Mouse (Mus musculus) induced T-regulatory cell, adult 2 months (primary cell): ENCODE results near the gene Fbxl18.

Source experiments
- DNase-seq: peaks from one replicate; pipeline ENCODE4 v3.0.0-alpha.2; 2012; ENCODE audit warnings: low read depth

Fbxl18 gene

DNA sequence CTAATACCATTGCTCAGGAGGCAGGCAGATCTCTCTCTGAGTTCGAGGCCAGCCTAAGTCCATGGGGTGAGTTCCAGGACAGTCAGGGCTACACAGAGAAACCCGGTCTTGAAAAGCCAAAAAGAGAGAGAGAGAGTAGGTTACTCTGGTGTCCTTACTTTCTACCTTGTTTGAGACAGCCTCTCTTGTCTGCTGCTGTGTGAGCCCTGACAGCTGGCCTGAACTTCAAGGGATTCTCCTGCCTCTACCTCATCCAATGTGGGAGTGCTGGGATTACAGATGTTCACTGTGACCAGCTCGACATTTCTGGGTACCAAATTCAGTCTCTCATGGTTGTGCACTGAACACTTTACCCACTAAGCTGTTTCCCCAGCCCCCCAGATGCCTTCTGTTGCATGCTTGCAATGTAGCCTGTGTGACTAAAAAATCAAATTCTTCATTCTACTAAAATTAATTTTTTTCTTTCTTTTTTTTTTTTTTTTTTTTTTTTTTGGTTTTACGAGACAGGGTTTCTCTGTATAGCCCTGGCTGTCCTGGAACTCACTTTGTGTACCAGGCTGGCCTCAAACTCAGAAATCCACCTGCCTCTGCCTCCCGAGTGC, 4.8 kb upstream of the Fbxl18 start:
- DNase-seq, result peak; percentile 22

- peak; percentile 26 for DNase-seq
Measured at GRCm38 (mm10) chr5:142899057-142899601, 3.9 kb upstream of the Fbxl18 start.

GRCm38 (mm10) chr5:142898316-142898715, 3.1 kb upstream of the Fbxl18 start:
- DNase-seq, result peak; percentile 22

GRCm38 (mm10) chr5:142897568-142898248, 2.5 kb upstream of the Fbxl18 start:
- peak; percentile 33 for DNase-seq

DNA sequence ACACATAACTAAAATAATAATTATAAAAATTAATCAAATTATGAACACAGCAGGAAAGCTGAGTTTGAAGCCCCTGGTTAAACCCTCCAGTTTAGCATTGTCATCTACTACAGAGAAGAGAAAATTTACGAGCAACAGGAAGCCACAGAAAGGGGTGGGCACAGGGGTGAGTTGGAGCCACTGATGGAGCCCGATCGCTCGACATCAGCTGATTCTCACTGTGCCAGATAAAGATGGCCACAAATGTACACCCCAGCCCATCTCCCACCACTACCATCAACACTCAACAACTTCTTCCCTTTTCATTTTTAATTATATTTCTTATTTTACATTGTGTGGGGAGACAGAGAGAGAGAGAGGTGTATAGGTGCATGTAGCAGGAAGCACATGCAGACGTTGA, 1.5 kb upstream of the Fbxl18 start:
- peak; percentile 70 for DNase-seq

DNA sequence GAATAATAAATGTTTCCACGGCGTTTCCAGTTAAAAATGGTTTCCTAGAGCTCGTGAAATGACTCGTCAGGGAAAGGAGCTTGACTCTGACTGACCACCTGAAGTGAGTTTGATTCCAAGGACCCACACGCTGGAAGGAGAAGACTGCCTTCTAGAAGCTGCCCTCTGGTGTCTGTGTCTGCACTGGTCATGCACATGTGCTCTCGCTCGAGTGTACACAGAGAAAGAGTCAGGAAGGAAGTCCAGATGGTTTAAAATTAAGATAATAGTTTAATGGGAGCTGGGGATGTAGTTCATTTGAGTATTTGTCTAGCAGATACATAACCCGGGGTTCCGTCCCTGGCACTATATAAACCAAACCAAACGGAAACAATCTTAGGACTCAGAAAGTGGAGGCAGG, 971 bp upstream of the Fbxl18 start:
- DNase-seq, result peak; percentile 47

DNA sequence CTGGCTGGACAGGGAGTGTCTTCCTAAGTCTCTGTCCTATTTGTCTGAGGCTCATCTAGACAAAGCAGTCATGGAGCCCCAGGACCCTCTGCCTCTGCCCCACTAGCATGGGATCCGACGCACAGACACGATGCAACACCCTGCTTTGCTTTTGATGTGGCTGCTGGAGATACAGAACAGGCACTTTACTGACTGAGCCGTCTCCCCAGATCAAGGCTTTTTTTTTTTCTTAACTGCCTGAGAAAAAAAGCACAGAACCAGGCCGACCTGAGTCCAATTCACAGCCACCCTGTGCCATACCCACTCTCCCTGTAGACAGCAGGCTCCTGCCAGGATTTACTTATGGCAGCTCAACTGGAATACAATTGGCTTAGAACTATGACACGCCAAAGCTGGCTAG, 3.8 kb downstream of the Fbxl18 start:
- DNase-seq, result no peak

DNA sequence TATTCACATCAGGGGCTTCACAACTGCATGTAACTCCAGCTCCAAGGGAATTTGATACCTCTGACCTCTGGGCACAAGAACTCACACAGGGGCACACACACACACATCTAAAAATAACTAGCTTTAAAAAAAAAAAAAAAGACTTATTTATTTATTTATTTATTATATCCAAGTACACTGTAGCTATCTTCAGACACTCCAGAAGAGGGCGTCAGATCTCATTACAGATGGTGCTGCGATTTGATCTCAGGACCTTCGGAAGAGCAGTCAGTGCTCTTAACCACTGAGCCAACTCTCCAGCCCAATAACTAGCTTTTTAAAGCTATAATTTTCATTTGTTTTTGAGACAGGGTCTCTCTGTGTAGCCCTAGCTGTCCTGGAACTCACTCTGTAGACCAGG, 7.7 kb downstream of the Fbxl18 start:
- DNase-seq, result peak; percentile 18

DNA sequence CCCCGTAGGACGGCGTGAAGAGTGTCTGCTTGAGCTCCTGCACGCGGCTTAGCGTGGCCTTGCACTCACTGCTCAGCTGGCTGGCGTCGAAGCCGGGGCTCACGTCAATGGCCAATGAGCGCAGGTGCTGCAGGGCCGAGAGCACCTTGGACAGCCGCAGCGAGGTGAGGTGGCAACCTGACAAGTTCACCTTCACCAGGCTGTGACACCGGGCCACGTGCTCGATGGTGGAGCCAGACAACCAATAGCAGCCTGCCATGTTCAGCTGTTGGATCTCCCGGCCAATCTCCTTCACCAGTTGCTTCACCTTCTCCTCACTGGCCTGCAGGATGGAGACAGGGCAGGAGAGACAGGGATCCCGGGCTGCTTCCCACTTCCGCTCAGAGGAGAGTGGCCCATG, 8.5 kb downstream of the Fbxl18 start:
- no peak for DNase-seq

- DNase-seq, result no peak
Measured at GRCm38 (mm10) chr5:142886181-142886580, 9.0 kb downstream of the Fbxl18 start.

- no peak for DNase-seq
Measured at GRCm38 (mm10) chr5:142882471-142882870, 12.8 kb downstream of the Fbxl18 start.

DNA sequence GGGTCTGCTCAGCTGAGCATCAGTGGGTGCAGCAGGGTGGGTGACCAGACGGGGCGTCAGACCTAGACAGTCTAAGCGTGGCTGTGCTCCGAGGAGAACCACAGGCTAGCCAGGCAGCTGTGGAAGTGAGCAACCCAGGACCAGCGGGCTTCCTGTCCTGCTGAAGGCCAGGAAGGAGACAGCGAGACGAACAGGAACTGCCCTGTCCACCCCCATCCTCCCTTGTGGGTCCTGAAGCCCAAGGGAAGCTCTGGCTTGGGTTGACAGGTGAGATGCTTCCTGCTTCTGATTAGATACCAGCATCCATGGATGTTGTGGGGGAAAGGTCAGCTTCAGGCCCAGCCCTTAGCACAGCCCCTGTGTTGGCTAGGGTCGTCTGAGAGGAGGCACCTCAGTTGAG, 13.3 kb downstream of the Fbxl18 start:
- DNase-seq, result no peak

DNA sequence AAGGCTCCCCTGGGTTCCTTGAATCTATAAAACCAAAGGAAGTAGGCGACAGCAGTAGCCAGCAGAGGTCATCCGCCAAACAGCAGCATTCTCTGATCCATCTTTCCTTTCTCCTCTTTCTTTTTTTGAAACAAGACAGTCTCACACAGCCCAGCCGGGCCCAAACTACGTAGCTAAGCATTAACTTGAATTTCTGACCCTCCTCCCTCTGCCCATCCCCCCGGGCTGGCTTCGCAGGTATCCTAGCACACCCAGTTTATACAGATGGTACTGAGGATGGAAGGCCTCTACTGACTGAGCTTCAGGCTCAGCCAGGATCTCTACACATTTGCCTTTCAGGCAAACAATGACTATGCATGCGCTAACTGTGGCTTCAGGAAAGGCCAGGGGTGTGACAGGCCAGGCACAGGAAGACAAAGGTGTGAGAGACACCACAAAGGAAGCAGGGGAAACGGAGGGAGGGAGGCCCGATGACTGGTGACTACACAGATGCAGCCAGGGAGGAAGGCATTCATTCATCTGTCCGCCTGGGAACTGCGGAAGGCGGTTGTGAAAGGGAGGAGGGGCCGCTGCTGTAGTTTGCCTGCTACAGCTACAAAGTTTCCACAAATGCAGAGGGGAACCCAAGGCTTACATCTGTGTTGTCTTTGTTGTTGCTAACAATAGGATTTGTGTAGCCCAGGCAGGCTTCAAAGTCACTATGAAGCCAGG, 14.3 kb downstream of the Fbxl18 start:
- DNase-seq, result peak; percentile 55

- peak; percentile 16 for DNase-seq
Measured at GRCm38 (mm10) chr5:142880246-142880645, 15.0 kb downstream of the Fbxl18 start.

- DNase-seq, result peak; percentile 92
Measured at GRCm38 (mm10) chr5:142879318-142880175, 15.7 kb downstream of the Fbxl18 start.

DNA sequence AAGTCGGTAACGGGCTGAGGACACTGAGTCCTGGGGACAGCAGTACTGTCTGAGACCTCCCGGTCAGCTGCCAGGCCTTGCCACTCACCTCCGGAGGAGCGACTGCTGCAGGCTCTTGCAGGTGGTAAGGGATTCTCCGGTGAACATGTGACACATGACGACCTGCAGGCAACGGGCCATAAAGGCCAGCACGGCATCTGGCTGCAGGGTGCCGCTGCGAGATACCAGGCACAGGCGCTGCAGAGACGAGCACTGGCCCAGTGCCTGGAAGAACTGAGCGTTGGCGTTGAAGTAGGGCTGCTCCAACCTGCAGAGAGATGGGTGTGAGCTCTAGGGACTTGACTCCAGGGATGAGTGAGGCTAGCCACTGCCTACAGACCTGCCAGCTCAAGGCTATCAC, 16.7 kb downstream of the Fbxl18 start:
- DNase-seq, result no peak

DNA sequence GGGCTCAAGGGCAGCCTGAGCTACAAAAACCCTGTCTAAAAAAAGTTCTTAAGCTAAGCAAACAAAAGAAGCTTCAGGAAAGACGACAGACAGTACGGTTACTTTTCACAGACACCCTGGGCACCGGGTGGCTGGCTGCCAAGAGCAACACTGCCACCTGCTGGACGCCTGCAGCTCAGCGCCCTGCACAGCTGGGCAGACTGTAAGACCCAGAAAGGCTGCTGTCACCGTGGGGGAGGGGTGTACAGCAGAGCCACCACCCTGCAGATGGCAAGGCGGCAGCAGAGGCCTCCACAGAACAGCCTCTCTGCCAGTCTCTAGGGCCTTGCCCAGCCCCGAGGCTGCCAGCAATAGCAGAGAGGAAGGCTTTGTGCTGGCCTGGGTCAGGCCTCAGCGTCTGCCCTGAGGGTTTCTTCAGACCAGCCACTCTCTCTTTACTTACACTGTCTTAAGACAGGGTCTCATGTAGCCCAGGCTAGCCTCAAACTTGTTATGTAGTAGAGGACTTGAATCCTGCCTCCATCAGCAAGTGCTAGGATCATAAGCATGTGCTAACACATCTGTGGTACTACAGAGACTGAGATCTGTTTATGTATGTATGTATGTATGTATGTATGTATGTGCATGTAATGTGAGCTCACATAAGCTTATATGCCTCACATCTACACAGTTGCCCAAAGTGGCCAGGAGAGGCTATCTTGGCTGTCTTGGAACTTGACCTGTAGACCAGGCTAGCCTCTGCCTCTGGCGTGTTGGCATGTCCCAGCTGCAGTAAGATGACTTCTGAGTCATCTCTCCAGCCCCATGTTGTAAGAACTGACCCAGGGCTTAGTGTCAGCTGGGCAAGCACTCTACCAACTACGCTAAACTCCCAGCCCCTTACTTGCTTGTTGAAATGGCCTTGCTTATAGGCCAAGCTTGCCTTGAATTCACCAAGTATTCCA, 17.6 kb downstream of the Fbxl18 start:
- peak; percentile 87 for DNase-seq

GRCm38 (mm10) chr5:142876896-142877295, 18.3 kb downstream of the Fbxl18 start:
- DNase-seq, result no peak

GRCm38 (mm10) chr5:142875513-142875905, 19.7 kb downstream of the Fbxl18 start:
- DNase-seq, result no peak

DNA sequence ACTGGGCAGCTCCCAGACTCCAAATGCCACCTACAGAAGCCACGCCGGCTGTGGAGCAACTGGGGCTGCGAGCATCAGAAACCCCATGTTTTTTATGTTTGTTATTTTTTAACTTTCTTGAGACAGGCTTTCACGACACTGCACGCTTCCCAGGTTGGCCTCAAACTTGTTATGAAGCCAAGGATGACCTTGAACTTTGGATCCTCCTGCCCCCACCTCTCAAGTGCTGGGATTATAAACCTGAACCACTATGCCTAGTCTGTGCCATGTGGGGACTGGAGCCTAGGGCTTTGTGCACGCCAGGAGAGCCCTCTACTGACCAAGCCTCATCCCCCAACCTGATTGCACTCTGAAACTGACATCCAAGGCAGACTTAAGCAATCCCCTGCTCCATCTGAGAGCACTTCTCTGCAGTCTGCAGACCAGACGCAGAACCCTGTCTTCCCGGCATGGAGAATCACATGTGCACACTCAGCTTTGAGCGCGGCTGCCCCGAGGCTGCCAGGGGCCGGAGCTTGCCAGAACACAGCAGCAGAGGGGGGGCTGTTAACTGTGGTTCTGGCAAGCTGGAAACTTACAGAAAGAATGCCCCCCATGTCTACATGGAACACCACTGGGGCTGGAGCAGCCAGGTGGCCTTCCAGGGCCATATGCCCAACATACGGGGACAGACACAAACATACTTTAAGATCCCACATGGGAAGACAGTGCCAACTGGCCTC, 20.3 kb downstream of the Fbxl18 start:
- DNase-seq, result no peak
